Mouse (Mus musculus) monocyte, adult 59 days (primary cell): ENCODE measurements around the gene Tmtc4. TPM values are rescaled to one million over a fixed set of nuclear protein-coding genes. Genes with fewer than 3 reads are reported as not detected.

Experiments
- total RNA-seq, 2 experiments: library from RNA; stranded (reverse); gene quantifications; one replicate each; pipeline ENCODE4 v1.2.4; 2023

Tmtc4 gene
- 1 to 10 TPM; 3.5 to 4.2 TPM for total RNA-seq

DNA sequence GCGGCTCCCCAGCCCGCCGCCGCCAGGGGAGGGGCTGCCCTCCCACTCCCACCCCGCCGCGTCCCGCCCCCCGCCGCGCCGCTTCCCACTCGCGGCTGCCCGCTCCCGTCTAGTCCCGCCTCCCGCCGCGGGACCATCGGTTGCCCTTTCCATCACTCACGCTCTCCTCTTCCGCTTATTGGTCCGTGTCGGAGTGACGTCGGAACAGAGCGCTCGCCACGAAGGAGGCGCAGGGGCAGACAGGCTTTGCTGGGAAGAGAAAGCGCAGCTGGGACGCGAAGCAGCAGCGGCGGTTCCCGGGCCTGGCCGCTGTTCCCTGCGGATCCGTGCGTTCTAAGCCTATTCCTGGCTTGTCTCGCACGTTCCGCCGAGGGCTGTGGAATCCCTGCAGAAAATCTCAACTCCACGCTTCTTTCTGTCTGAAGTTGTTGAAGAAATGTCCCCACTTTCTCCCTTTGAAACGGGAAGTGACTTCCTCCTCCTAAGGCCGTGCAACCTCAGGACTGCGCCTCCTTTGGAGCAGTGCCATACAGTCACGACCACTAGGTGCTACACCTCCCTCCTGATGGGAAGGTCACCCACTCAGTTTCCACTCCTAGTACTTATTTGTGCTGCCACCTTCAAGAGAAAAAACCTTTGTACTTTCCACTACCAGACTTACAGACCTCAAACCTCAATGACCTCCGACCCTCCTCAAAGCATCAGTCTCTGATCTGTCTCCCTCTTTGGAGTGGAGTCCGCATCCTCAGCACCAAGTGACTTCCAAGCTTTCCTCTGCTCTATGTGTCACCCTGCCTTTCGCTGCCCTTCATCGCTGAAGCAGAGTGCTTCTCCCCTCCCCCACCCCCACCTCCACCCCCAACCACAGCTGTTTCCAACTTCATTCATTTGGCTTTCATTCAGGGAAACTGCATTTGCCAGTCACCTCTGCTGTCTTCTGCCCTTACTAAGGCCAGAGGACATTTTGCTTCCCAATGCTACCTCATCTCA lies at the start of gene Tmtc4:
Gene Tmtc4 (minus strand): TSS at position 810 of the 990 bp plus-strand sequence.

DNA sequence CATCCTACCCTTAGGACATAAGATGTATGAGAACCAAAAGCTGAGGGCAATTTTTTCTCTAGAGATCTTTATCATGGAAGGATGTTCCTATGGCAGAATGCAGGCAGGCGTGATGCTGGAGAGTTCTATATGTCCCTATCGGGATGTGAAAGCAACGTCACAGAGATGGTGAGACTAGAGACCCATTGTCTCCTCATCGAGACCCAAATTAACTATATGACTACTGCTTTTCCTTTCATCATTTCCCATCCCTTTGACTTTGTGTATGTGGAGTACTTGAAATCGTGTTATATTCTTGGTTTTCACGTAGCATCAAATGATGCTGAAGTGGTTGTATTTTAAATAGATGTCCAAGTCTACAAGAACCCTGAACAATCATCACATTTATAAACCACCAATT lies 70.2 kb downstream of the Tmtc4 start, which contains the start of gene Ggact:
Gene Ggact (minus strand): TSS at position 101 of the 400 bp plus-strand sequence.

Other genes starting within 250 kb of the Tmtc4 start
- gene Ggact, start 70.3 kb downstream of the Tmtc4 start, total RNA-seq, result 1 to 10 TPM; 1.9 to 5.9 TPM